Mouse (Mus musculus) embryonic facial prominence, embryonic 11.5 days (tissue): ENCODE results near the gene Hoxa10. TPM values are rescaled to one million over a fixed set of nuclear protein-coding genes. Genes with fewer than 3 reads are reported as not detected.

Source experiments
- ATAC-seq: fragments of 200-750 bp; cut with Nextera tagmentation; replicated peaks from 2 replicates; pipeline ENCODE4 v1.8.0; 2017; ENCODE audit warnings: low read depth; ENCODE audit not compliant: insufficient number of reproducible peaks, low FRiP score, low TSS enrichment
- DNase-seq: peaks from one replicate; pipeline ENCODE4 v3.0.0-alpha.2; 2015; ENCODE audit warnings: low spot score
- H3K27ac ChIP-seq: fragments of 300-500 bp; sonication (generic); replicated peaks from 2 replicates; pipeline ENCODE4 v1.5.1; 2014; ENCODE audit warnings: mild to moderate bottlenecking, low read depth, low read length, control low read depth
- H3K27me3 ChIP-seq: fragments of 300-500 bp; sonication (generic); 2 replicates; pipeline ENCODE4 v1.6.1; 2014; ENCODE audit warnings: mild to moderate bottlenecking, low read length, moderate library complexity, mixed read lengths; ENCODE audit not compliant: control insufficient read depth, insufficient read depth
- H3K36me3 ChIP-seq: fragments of 300-500 bp; sonication (generic); replicated peaks from 2 replicates; pipeline ENCODE4 v1.6.1; 2014; ENCODE audit warnings: low read depth, mild to moderate bottlenecking, low read length, moderate library complexity, mixed read lengths; ENCODE audit not compliant: control insufficient read depth, insufficient read depth
- H3K4me1 ChIP-seq: fragments of 300-500 bp; sonication (generic); 2 replicates; pipeline ENCODE4 v1.6.1; 2014; ENCODE audit warnings: low read length, mixed read lengths; ENCODE audit not compliant: control insufficient read depth, insufficient read depth
- H3K4me2 ChIP-seq: fragments of 300-500 bp; sonication (generic); 2 replicates; pipeline ENCODE4 v1.6.1; 2014; ENCODE audit warnings: low read depth, mild to moderate bottlenecking, control low read depth, low read length, moderate library complexity
- H3K4me3 ChIP-seq: fragments of 300-500 bp; sonication (generic); 2 replicates; pipeline ENCODE4 v1.5.1; 2014; ENCODE audit warnings: low read depth, low read length, control low read depth
- H3K9ac ChIP-seq: fragments of 300-500 bp; sonication (generic); replicated peaks from 2 replicates; pipeline ENCODE4 v1.6.1; 2014; ENCODE audit warnings: mild to moderate bottlenecking, control low read depth, low read length
- H3K9me3 ChIP-seq: fragments of 300-500 bp; sonication (generic); replicated peaks from 2 replicates; pipeline ENCODE4 v1.6.1; 2016; ENCODE audit warnings: mild to moderate bottlenecking, low read length, inconsistent platforms, mixed read lengths; ENCODE audit not compliant: control insufficient read depth
- WGBS: fragments of 180-500 bp; shearing (Covaris S2); extraction: QIAGEN DNeasy Blood & Tissue Kit; methylation state at CpG from one replicate; pipeline ENCODE4 v1.1.7; 2014; 5-methylcytosine and 5-hydroxymethylcytosine counted together
- polyA plus RNA-seq: library from polyadenylated mRNA; unstranded; fragments of >200 nt; fragmentation: Nextera tagmentation; extraction: Ambion mirVana; gene quantifications from 2 replicates; pipeline ENCODE4 v1.2.1, GENCODE M21; 2014

Gene Hoxa10
- polyA plus RNA-seq, 1 experiment from 2014 or later: not detected

DNA sequence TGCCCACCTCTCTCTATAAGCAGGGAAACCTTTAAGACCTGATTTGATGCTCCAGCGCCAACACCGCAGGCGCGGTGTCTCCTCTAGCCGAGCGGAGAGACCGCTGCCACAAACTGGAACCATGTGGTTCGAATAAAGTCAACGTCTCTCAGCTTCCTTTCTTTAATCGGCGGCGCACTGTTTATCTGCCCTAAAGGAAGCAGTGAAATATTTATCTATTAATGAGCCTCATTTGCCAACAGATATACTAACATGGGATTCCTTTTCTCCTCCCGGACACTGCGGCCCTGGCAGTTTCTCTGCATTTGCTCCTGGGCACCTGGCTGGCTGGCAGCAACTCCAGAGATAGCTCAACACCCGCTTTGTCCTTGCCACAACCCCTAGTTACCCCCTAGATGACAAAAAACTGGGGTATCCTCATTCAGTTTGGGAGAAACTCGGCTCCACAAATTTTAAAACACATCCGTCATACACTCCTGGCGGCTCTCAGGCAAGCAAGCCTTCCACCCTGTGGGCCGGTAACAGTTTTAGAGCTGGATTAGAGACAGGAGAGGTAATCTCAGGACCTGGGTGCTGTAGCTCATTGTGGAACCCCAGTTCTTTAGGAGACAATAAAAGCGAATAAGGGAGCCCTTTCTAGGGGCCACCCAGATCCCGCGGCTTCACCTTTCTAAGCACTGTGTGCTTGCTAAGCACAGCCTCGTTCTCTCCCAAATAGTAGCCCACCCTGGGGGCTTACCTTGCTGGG is 22.6 kb downstream of the Hoxa10 start:
- no peak overlapping the region for H3K27ac ChIP-seq
- H3K4me3 ChIP-seq: peak overlapping the region; percentile 14; the same call in 1 of the 2 replicates
- H3K36me3 ChIP-seq: no peaks in the 10 kb centered on the region
- no peaks in the 10 kb centered on the region for H3K9me3 ChIP-seq
- DNase-seq (no peak), ATAC-seq (no peak)
- 3% methylated on average over 23 of the region's 23 CpGs for WGBS
- H3K4me1 ChIP-seq: no peaks in the 10 kb centered on the region; the same call in 1 of the 2 replicates
- H3K4me2 ChIP-seq: no peak overlapping the region; the same call in 1 of the 2 replicates
- H3K9ac ChIP-seq: no peak overlapping the region
- peaks cover 94% of the 10 kb centered on the region for H3K27me3 ChIP-seq

GRCm38 (mm10) chr6:52217459-52217768 is 23.2 kb downstream of the Hoxa10 start:
- Histone ChIP-seq H3K9ac (no peak overlapping the region), H3K36me3 (no peaks in the 10 kb centered on the region), H3K9me3 (no peaks in the 10 kb centered on the region), H3K4me3 (peak overlapping the region; percentile 14; the same call in 1 of the 2 replicates), H3K27me3 (peaks cover 94% of the 10 kb centered on the region), H3K4me2 (peak overlapping the region; percentile 31), H3K27ac (no peak overlapping the region), H3K4me1 (no peaks in the 10 kb centered on the region; the same call in 1 of the 2 replicates)
- ATAC-seq: no peak
- whole genome bisulfite sequencing: under 1% methylated on average over 25 of the region's 25 CpGs
- DNase-seq: peak; percentile 76

- peaks cover 94% of the 10 kb centered on the region for H3K27me3 ChIP-seq
- 3% methylated on average over 60 of the region's 60 CpGs for WGBS
- ATAC-seq (no peak), DNase-seq (no peak)
- no peaks in the 10 kb centered on the region; the same call in 1 of the 2 replicates for H3K4me1 ChIP-seq
- H3K9ac ChIP-seq: no peak overlapping the region
- no peaks in the 10 kb centered on the region for H3K36me3 ChIP-seq
- no peak overlapping the region for H3K27ac ChIP-seq
- peak overlapping the region; percentile 14 for H3K4me3 ChIP-seq
- peak overlapping the region; percentile 31 for H3K4me2 ChIP-seq
- H3K9me3 ChIP-seq: no peaks in the 10 kb centered on the region
These were observed 23.8 kb downstream of the Hoxa10 start for GRCm38 (mm10) chr6:52216691-52217458.

- H3K4me2 ChIP-seq: no peak overlapping the region
These were observed 24.7 kb downstream of the Hoxa10 start for GRCm38 (mm10) chr6:52215771-52216535.

DNA sequence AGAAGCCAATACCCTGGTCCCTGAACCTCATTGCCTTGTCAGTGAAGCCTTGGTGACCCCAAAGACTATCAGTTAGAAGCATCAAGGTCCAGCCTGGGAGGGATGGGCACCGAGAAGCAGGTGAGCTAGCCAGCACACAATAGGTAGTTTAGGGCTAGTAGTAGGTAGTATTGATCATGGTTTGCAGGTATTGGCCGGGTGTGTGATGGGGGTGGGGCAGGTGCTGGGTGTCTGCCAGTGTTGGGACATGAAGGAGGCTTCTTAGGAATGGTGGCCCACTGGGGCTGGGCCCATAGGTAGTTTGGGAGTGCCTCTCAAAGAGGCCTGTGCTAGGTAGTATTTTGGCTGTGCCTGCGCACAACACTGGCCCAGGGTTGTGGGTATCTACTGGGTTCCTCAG is 25.6 kb downstream of the Hoxa10 start:
- Histone ChIP-seq H3K4me1 (no peaks in the 10 kb centered on the region; the same call in 1 of the 2 replicates), H3K4me2 (no peak overlapping the region), H3K27ac (no peak overlapping the region), H3K36me3 (no peaks in the 10 kb centered on the region), H3K9ac (no peak overlapping the region), H3K4me3 (no peak overlapping the region), H3K9me3 (no peaks in the 10 kb centered on the region), H3K27me3 (peaks cover 95% of the 10 kb centered on the region)
- DNase-seq (no peak), ATAC-seq (no peak)
- WGBS: 21% methylated on average over 3 of the region's 3 CpGs

More at GRCm38 (mm10) chr6:52215771-52216535, 24.7 kb downstream of the Hoxa10 start:
- Histone ChIP-seq H3K4me3 (no peak overlapping the region), H3K9ac (no peak overlapping the region), H3K27ac (no peak overlapping the region), H3K4me1 (no peaks in the 10 kb centered on the region; the same call in 1 of the 2 replicates), H3K9me3 (no peaks in the 10 kb centered on the region), H3K36me3 (no peaks in the 10 kb centered on the region), H3K27me3 (peaks cover 96% of the 10 kb centered on the region)
- WGBS: 2% methylated on average over 30 of the region's 30 CpGs
- ATAC-seq: no peak
- DNase-seq: no peak

DNA sequence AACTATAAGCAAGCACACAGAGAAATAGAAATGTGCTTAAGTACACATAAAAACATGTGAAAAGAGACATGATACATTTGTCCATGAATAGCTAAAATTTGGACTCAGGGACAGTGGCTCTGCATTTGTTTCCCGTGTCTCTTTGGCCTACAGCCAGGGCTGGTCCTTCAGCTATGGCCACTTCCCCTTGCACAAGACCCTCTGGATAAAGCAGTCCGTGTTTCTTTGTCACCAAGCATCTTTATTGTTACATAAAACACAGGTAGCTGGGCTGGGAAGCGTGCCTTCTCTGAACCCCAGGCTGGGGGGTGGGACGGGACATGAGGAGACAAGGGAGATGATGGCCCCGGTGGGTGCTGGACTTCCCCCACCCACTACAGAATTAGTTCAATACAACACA is 26.4 kb downstream of the Hoxa10 start:
- no peaks in the 10 kb centered on the region for H3K9me3 ChIP-seq
- no peaks in the 10 kb centered on the region for H3K36me3 ChIP-seq
- H3K27ac ChIP-seq: no peak overlapping the region
- ATAC-seq (no peak), DNase-seq (no peak)
- no peak overlapping the region for H3K4me2 ChIP-seq
- H3K27me3 ChIP-seq: peaks cover 96% of the 10 kb centered on the region
- H3K4me1 ChIP-seq: no peaks in the 10 kb centered on the region; the same call in 1 of the 2 replicates
- WGBS: 14% methylated on average over 5 of the region's 5 CpGs
- no peak overlapping the region for H3K4me3 ChIP-seq
- H3K9ac ChIP-seq: no peak overlapping the region

- no peaks in the 10 kb centered on the region for H3K36me3 ChIP-seq
- H3K4me2 ChIP-seq: no peak within 1 kb of the TSS
- ATAC-seq: no peak
- no peaks in the 10 kb centered on the region; the same call in 1 of the 2 replicates for H3K4me1 ChIP-seq
- H3K9me3 ChIP-seq: no peaks in the 10 kb centered on the region
- no peak within 1 kb of the TSS for H3K9ac ChIP-seq
- no peak within 1 kb of the TSS for H3K4me3 ChIP-seq
- no peak within 1 kb of the TSS for H3K27ac ChIP-seq
- DNase-seq: no peak
- H3K27me3 ChIP-seq: peaks cover 95% of the 10 kb centered on the region
- 2% methylated on average over 38 of the region's 38 CpGs for WGBS
These were observed 27.3 kb downstream of the Hoxa10 start, which contains the start of the genes Hoxa3 and Gm28308 for GRCm38 (mm10) chr6:52213119-52213986. Gene Hoxa3 (minus strand): TSS chr6:52213336. Gene Gm28308 (minus strand): TSS chr6:52213339.
